Mouse (Mus musculus): ENCODE measurements around the gene Gm5475. TPM values are rescaled to one million over a fixed set of nuclear protein-coding genes. Genes with fewer than 3 reads are reported as not detected.

Gm5475 gene
- polyA plus RNA-seq, 1 experiment: not detected

DNA sequence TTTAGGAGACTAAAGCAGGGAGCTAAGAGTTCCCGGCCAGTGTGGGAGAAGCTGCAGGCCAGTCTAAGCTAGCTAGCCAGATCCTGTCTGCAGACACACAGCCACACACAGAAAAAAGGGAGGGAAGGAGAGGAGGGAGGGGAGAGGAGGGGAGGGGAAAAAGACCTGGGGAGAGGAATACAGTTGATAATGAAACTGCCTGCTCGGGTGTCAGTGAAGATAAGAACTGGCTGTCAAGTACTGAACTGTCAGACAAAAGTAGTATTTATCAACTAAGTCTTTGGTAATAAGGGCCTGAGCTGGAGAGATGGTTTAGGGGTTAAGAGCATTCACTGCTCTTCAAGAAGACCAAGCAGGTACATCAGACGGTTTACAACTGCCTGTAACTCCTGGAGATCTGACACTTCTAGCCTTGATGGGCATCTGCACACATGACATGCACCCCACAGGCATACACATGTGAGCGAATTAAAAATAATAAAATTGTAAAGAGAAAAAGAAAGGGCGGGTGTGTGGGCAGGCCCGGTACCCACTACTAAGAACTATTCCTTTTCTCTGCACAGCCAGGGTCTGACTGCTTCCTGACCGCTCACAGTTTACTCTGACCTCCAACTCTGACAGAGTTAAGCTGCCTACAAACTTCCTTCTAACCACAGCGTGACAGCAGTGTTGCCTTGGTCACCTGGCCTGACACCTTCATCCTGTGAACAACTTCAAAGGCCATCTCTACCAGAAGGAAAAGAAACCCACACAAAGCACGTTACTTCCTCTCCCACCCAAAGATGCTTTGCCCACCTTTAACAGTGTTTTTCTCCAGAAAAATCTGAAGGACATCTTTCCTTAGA is 1.8 kb upstream of the Gm5475 start:
- peaks cover 23% of the 10 kb centered on the region for H3K4me1 ChIP-seq (ENCODE audit: control insufficient read depth, insufficient read depth, low read length)
- WGBS: 63% methylated on average over 9 of the region's 9 CpGs
- TF ChIP-seq POLR2A (IDR thresholded peaks at IDR 0.05; ENCODE audit: insufficient read depth, low read depth, low read length): no peak
- TF ChIP-seq CTCF (IDR thresholded peaks at IDR 0.05; ENCODE audit: insufficient read depth, low read depth, low read length): no peak
- H3K27ac ChIP-seq (ENCODE audit: insufficient read depth, low read depth, low read length): 0 out of 2 replicates have a peak overlapping the region, but pooled peaks have one; percentile 12
- H3K4me3 ChIP-seq (ENCODE audit: insufficient read depth, low read depth, low read length): no peak overlapping the region

GRCm38 (mm10) chr15:100421059-100421757 is 739 bp upstream of the Gm5475 start:
- peaks cover 22% of the 10 kb centered on the region for H3K4me1 ChIP-seq (ENCODE audit: control insufficient read depth, insufficient read depth, low read length)
- 21% methylated on average over 8 of the region's 8 CpGs for WGBS
- peak overlapping the region; percentile 8; the same call in 1 of the 2 replicates for H3K4me3 ChIP-seq (ENCODE audit: insufficient read depth, low read depth, low read length)
- TF ChIP-seq POLR2A (IDR thresholded peaks at IDR 0.05; ENCODE audit: insufficient read depth, low read depth, low read length): no peak
- no peak for TF ChIP-seq CTCF (IDR thresholded peaks at IDR 0.05; ENCODE audit: insufficient read depth, low read depth, low read length)
- H3K27ac ChIP-seq (ENCODE audit: insufficient read depth, low read depth, low read length): no peak overlapping the region

DNA sequence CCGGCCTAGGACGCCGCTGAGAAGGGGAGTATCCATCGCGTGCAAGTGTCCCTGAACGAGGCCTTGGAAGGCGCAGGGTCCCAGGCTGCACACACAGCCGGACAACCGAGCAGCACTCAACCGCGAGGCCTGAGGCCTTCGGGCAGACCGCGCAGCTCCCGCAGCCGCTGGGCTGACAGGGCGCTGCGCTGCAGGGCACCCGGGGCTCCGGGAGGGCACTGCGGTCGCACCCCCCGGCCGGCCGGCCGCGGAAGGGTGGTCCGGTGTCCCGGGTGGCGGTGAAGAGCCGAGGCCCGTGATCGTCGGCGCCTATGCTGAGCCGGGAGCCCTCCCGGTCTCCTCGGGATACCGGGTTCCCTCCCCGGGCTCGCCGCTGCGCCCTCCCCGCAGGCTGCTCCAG is 529 bp downstream of the Gm5475 start:
- Histone ChIP-seq H3K27ac (ENCODE audit: insufficient read depth, low read depth, low read length) (no peak overlapping the region), H3K4me1 (ENCODE audit: control insufficient read depth, insufficient read depth, low read length) (peaks cover 22% of the 10 kb centered on the region), H3K4me3 (ENCODE audit: insufficient read depth, low read depth, low read length) (peak overlapping the region; percentile 86)
- TF ChIP-seq CTCF (IDR thresholded peaks at IDR 0.05; ENCODE audit: insufficient read depth, low read depth, low read length): no peak
- no peak for TF ChIP-seq POLR2A (IDR thresholded peaks at IDR 0.05; ENCODE audit: insufficient read depth, low read depth, low read length)
- WGBS: under 1% methylated on average over 44 of the region's 44 CpGs

DNA sequence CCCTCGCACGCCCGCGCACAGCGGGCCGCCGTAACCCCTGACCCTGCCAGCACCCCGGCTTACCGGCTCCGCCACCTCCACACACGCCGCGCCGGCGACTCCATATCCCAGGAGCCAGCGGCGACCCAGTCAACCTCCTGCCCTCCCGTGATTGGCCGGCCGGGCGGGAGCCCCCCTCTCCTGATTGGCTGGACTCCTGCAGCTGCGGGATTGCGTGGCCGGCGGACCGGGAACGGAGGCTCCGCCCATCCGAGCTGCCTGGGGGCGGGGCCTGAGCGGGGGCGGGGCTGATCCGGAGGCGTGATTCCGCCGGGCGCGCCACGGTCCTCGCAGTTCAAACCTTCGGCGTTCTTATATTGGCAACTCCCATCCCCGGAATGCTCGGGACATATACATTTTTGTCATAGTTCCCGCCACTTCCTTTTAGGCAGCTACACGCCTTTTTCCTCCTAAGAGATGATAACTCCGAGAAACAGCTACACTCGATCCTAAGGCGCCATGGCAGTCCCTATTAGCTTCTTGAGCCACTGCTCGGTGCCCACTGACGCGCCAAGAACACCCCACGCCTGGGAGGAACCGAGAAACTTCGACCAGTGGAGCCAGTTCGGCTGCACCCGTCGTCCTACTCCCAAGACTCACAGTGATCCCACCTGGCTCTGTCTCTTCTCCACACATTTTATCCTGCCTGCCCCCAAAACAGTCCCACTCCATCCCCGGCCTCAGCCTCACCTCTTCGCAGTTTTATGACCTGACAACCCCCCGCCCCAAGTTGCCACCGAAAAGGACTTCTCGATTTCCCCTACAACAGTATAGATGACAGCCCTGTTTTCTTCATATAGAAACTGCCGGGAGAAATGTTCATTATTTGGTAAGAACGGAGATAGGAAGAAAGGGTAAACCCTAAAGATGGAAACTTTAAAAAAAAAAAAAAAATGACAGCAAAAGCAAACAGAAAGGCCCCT is 1.2 kb downstream of the Gm5475 start:
- H3K4me1 ChIP-seq (ENCODE audit: control insufficient read depth, insufficient read depth, low read length): peaks cover 22% of the 10 kb centered on the region
- under 1% methylated on average over 65 of the region's 65 CpGs for WGBS
- TF ChIP-seq POLR2A (IDR thresholded peaks at IDR 0.05; ENCODE audit: insufficient read depth, low read depth, low read length): peak; percentile 81
- TF ChIP-seq CTCF (IDR thresholded peaks at IDR 0.05; ENCODE audit: insufficient read depth, low read depth, low read length): no peak
- no peak overlapping the region for H3K27ac ChIP-seq (ENCODE audit: insufficient read depth, low read depth, low read length)
- peak overlapping the region; percentile 86 for H3K4me3 ChIP-seq (ENCODE audit: insufficient read depth, low read depth, low read length)

GRCm38 (mm10) chr15:100423916-100424315 is 2.0 kb downstream of the Gm5475 start:
- H3K4me1 ChIP-seq (ENCODE audit: control insufficient read depth, insufficient read depth, low read length): peaks cover 22% of the 10 kb centered on the region
- no peak overlapping the region for H3K27ac ChIP-seq (ENCODE audit: insufficient read depth, low read depth, low read length)
- 4% methylated on average over 14 of the region's 14 CpGs for WGBS
- no peak for TF ChIP-seq CTCF (IDR thresholded peaks at IDR 0.05; ENCODE audit: insufficient read depth, low read depth, low read length)
- TF ChIP-seq POLR2A (IDR thresholded peaks at IDR 0.05; ENCODE audit: insufficient read depth, low read depth, low read length): no peak
- H3K4me3 ChIP-seq (ENCODE audit: insufficient read depth, low read depth, low read length): no peak overlapping the region

- no peak within 1 kb of the TSS for H3K4me3 ChIP-seq (ENCODE audit: insufficient read depth, low read depth, low read length)
Observed at GRCm38 (mm10) chr15:100424396-100425122, 2.6 kb downstream of the Gm5475 start, which contains the start of gene Slc11a2. Gene Slc11a2, minus strand, starts transcription at chr15:100425072.

GRCm38 (mm10) chr15:100428296-100428905 is 6.5 kb downstream of the Gm5475 start:
- peaks cover 5% of the 10 kb centered on the region; the same call in 1 of the 2 replicates for H3K4me1 ChIP-seq (ENCODE audit: control insufficient read depth, insufficient read depth, low read length)
- TF ChIP-seq POLR2A (IDR thresholded peaks at IDR 0.05; ENCODE audit: insufficient read depth, low read depth, low read length) (no peak), CTCF (IDR thresholded peaks at IDR 0.05; ENCODE audit: insufficient read depth, low read depth, low read length) (no peak)
- no peak overlapping the region for H3K27ac ChIP-seq (ENCODE audit: insufficient read depth, low read depth, low read length)
- no peak overlapping the region for H3K4me3 ChIP-seq (ENCODE audit: insufficient read depth, low read depth, low read length)
- WGBS: 89% methylated on average over 13 of the region's 13 CpGs

More at GRCm38 (mm10) chr15:100424396-100425122, 2.6 kb downstream of the Gm5475 start, which contains the start of gene Slc11a2:
- 28% methylated on average over 17 of the region's 17 CpGs for WGBS
- H3K4me1 ChIP-seq (ENCODE audit: control insufficient read depth, insufficient read depth, low read length): peaks cover 18% of the 10 kb centered on the region
- H3K27ac ChIP-seq (ENCODE audit: insufficient read depth, low read depth, low read length): no peak within 1 kb of the TSS
- TF ChIP-seq CTCF (IDR thresholded peaks at IDR 0.05; ENCODE audit: insufficient read depth, low read depth, low read length) (no peak), POLR2A (IDR thresholded peaks at IDR 0.05; ENCODE audit: insufficient read depth, low read depth, low read length) (no peak)
